Mouse (Mus musculus): Measurements from ENCODE around the gene M6pr.
"Not testable (repeated sequence)": the region's sequence is repeated elsewhere in the genome, so short reads cannot be mapped to it uniquely, and the experiment has no call there.

Gene M6pr

DNA sequence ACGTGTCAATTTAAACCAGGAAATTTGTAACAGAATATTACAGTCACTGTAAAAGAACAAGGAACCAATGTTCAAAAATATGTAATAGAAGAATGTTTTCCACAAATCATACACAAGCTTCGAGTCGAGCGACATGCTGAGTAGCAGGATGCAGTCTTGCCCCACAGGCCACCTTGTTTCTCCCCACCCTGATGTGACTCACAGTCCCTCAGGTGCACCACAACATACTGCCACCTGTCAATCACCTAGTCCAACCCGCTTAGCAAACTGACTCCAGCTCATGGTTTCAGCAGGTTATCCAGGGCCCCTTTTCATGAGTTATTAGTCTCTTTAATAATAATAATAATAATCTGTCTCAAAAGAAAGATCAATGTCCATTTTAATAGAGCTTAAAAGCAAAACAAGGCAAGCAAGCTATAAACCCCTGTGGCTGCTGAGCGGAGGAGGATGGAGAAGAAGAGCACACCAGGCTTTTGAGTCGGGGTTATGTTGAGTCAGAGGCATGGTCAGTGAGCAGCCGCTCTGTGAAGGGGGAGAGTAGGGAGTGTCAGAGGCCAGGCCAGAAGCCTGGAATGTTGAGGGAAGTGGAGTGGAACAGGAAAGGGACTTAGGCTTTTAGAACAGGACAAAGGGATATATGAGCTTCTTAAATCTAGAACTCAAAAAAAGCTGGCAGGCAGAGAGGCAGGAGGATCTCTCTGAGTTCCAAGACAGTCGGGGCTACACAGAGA is 36.0 kb downstream of the M6pr start:
- DNase-seq, result peak; percentile 28

DNA sequence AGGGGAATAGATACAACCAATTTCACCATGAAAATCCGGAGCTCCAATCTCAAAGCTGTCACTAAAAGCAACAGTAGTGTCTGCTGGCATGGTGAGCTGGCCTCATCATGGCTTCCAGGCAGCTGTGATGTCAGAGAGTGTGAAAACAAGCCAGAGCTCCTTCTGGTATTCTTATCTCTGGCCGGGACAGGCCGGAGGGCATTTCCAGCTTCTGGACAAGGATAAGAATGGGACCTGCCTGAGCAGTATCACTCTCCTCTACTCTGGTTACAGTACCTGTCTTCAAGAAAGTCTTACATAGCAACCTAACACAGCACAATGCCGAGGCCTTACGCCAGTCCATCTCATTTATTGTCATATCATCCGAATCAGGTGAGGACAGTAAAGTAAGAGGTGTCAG is 37.2 kb downstream of the M6pr start:
- no peak for DNase-seq

DNA sequence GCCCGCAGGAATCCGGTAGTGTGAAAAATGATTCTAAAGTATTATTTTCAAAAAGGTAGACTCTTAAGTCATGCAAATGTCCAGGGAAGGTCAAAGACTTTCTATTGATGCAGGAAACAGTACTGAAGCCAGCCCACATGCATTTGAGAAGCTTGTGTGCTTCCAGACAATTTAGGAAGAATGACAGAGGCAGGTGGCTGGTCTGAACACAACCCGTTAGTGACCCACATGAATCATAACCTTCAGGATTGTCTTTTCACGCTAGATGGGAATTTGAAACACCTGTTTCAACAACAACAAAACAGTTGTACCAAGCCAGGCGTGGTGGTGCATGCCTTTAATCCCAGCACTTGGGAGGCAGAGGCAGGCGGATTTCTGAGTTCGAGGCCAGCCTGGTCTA is 37.9 kb downstream of the M6pr start:
- DNase-seq, result no peak

DNA sequence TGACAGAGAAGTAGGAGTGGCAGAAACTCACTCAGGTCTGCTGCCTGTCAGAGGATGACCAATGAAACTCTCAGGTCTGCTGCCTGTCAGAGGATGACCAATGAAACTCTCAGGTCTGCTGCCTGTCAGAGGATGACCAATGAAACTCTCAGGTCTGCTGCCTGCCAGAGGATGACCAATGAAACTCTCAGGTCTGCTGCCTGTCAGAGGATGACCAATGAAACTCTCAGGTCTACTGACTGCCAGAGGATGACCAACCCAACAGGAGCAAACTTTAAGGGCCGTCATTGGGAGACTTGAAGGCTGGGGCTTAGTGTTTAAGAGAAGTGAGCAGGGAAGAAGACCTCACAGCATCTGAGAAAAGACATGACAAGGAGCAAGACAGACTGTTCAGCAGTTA is 38.8 kb downstream of the M6pr start:
- not testable (repeated sequence) for DNase-seq

DNA sequence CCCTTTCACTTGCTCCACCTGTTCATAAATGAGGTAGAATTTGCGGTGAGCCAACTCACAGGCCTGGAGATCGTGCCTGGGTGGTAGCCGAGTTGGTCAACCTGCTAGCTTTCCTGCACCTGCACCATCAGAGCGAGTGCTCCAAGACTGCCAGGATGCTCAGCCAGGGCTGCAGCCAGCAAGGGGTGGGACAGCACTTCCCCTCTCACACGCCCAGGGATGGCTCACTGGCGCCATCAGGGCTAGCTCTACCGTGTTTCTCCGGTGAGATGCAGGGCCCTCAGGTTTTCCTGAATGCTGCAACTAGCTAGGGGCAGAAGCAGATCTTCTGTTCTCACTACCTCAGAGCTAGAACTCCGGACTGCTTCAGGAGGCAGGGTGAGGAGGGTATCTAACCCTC is 47.4 kb downstream of the M6pr start:
- no peak for DNase-seq

DNA sequence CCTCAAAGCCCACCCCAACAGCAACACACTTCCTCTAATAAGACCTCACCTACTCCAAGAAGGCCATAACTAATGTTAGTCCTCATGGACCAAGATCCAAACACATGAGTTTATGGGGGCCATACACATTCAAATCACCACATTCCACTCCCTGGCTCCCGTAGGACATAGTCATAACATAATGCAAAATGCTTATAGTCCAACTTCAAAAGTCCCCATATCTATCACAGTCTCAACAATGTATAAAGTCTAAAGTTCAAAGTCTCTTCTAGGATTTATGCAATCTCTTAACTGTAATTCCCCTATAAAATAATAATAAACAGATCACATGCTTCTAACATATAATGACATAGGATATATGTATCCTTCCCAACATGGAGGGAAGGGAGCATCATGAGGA is 48.6 kb downstream of the M6pr start:
- DNase-seq, result no peak

DNA sequence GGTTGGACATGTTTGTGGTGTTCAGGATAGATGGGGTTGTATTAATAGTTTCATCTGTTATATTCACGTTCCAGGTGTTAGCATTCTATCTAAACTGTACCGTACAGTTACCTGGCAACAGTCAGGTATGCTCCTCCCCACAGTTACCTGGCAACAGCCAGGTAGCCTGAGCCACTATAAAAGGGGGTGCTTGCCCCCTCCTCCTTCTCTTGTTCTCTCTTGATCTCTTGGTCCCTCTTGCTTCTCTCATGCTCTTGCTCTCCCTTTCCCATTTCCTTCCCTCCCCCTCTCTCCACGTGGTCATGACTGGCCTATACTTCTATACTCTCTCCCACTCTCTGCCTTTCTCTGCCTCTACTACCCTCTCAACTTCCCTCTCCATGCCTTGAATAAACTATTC is 57.2 kb downstream of the M6pr start:
- no peak for DNase-seq

DNA sequence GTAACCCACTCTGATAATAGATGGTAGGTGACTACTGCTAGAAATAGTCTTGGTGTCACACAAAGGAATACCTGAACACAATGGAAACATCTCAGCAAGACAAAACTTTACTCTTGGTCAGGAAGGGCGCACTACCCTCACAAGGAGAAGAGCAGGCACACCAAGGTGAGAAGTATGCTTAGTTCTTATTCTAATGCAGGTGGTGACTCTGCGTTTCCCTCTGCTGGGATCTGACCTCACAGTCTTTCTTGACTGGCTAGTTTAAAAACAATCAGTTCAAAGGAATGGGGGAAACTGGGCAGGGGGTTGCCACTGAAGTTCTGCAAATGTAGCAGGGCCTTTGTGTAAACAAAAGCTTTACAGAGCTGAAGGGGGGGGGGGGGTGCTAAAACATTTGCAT is 57.8 kb downstream of the M6pr start:
- DNase-seq, result no peak

DNA sequence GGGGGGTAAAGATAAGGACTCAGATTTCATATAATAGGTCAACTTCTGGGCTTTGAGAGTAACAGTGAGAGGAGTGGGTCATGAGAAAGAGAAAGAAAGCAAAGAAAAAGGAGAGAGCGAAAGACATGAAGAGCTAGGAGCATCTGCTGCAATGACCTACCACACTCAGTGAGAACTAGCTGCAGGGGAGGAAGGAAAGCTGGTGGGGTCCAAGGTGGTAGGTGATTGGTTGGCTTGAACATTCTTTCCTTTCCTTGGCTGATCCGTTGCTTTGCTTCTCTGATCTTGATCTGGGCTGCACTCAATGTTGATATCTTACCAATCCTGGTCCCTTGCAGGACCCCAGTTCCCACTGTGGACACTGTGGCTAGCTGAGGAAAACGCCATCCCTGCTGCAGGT is 58.5 kb downstream of the M6pr start:
- no peak for DNase-seq

Data from retina, postnatal 1 day (tissue).